ENCODE assay signal across 25 mouse cellular contexts in genomic region chr9:21454556-21454955, GRCm38 (mm10). TPM values are rescaled to one million over a fixed set of nuclear protein-coding genes. Genes with fewer than 3 reads are reported as not detected.
A peak's percentile ranks its signal among the peaks of the same experiment; 100 is the strongest.
DNase-seq lines count a peak whose midpoint lies in the region; ATAC-seq and TF ChIP-seq lines count a peak whose summit lies in the region.
"Had no signal": no experiment of that assay in that cellular context is flagged by ENCODE, and none has a peak within 500 bp of the region (broad histone marks: within the 10 kb centered on the region; RNA-seq: fewer than 3 reads in every experiment).

No protein-coding gene starts in this region.

- TF ChIP-seq POLR2A in kidney, adult 2 months (IDR thresholded peaks at IDR 0.05; ENCODE audit: low read depth, low read length), result no peak
- no peak for TF ChIP-seq POLR2A in lung, adult 2 months (IDR thresholded peaks at IDR 0.05; ENCODE audit: borderline replicate concordance, extremely low read depth, low read depth, low read length)

- no peak overlapping the region for H3K4me3 ChIP-seq in kidney, adult 2 months (ENCODE audit: insufficient read depth, low read depth, low read length)
- no peak overlapping the region for H3K4me3 ChIP-seq in kidney, embryonic 14.5 days (ENCODE audit: low read length)
- no peak overlapping the region for H3K4me3 ChIP-seq in lung, embryonic 16.5 days (ENCODE audit: low read length)
- H3K4me3 ChIP-seq in lung, adult 2 months (replicated peaks; ENCODE audit: extremely low read depth, low read depth, low read length), result no peak overlapping the region
- peak overlapping the region; percentile 35; the same call in 1 of the 2 replicates for H3K4me3 ChIP-seq in E14TG2a.4 (replicated peaks; ENCODE audit: low read length)
- H3K4me3 ChIP-seq in ES-E14 (ENCODE audit: insufficient read depth in 1 of 2, low read depth in 1 of 2, low read length in 2 of 2, poor library complexity in 1 of 2, severe bottlenecking in 1 of 2), result no peak overlapping the region
- H3K4me3 ChIP-seq: embryonic facial prominence, embryonic 10.5 days; heart, adult 2 months; heart, embryonic 13.5 days had no signal

- no peaks in the 10 kb centered on the region for H3K27me3 ChIP-seq in kidney, adult 2 months (replicated peaks; ENCODE audit: control insufficient read depth, insufficient read depth, low read length)
- H3K27me3 ChIP-seq in kidney, embryonic 14.5 days (ENCODE audit: control insufficient read depth, insufficient read depth, low read length), result no peaks in the 10 kb centered on the region
- H3K27me3 ChIP-seq in lung, embryonic 16.5 days (ENCODE audit: control insufficient read depth, insufficient read depth, low read depth, low read length), result no peaks in the 10 kb centered on the region
- no peaks in the 10 kb centered on the region for H3K27me3 ChIP-seq in E14TG2a.4 (ENCODE audit: insufficient read depth, low read length)
- H3K27me3 ChIP-seq: CH12.LX; heart, embryonic 13.5 days had no signal

- no peaks in the 10 kb centered on the region for H3K9me3 ChIP-seq in kidney, embryonic 14.5 days (ENCODE audit: control insufficient read depth, low read length)
- H3K9me3 ChIP-seq in lung, embryonic 16.5 days (ENCODE audit: control insufficient read depth, low read length), result no peaks in the 10 kb centered on the region
- no peaks in the 10 kb centered on the region for H3K9me3 ChIP-seq in E14TG2a.4 (ENCODE audit: low read length)
- no peaks in the 10 kb centered on the region for H3K9me3 ChIP-seq in ES-E14 (ENCODE audit: control insufficient read depth, insufficient read depth, low read depth, low read length)
- H3K9me3 ChIP-seq: embryonic facial prominence, embryonic 10.5 days; heart, embryonic 13.5 days had no signal

- WGBS in kidney, adult 2 months, result 58% methylated on average over 4 of the region's 4 CpGs
- WGBS in kidney, embryonic 14.5 days, result 77% methylated on average over 4 of the region's 4 CpGs
- WGBS in lung, embryonic 16.5 days, result 67% methylated on average over 4 of the region's 4 CpGs
- 36% methylated on average over 4 of the region's 4 CpGs for WGBS in lung, adult 2 months

- H3K4me1 ChIP-seq in kidney, adult 2 months (ENCODE audit: control insufficient read depth, insufficient read depth, low read length), result peaks cover 29% of the 10 kb centered on the region
- H3K4me1 ChIP-seq in kidney, embryonic 14.5 days (ENCODE audit: control insufficient read depth, insufficient read depth, low read length), result peaks cover 11% of the 10 kb centered on the region; the same call in 1 of the 2 replicates
- peaks cover 8% of the 10 kb centered on the region for H3K4me1 ChIP-seq in lung, embryonic 16.5 days (replicated peaks; ENCODE audit: control insufficient read depth, insufficient read depth, low read length)
- H3K4me1 ChIP-seq in lung, adult 2 months (ENCODE audit: control insufficient read depth, insufficient read depth, low read length), result peaks cover 45% of the 10 kb centered on the region
- H3K4me1 ChIP-seq in E14TG2a.4 (replicated peaks; ENCODE audit: low read depth, low read length) (peaks cover 96% of the 10 kb centered on the region), ES-E14 (ENCODE audit: control insufficient read depth in 2 of 2, insufficient read depth in 2 of 2, low read length in 2 of 2, poor library complexity in 1 of 2) (peaks cover 12 to 33% of the 10 kb centered on the region in 2 experiments; a peak in 3 of 4 replicates)

- TF ChIP-seq CTCF in kidney, adult 2 months (conservative IDR thresholded peaks at IDR 0.05; ENCODE audit: insufficient read depth, insufficient read length, low read depth, low read length), result no peak
- TF ChIP-seq CTCF in lung, adult 2 months (IDR thresholded peaks at IDR 0.05; ENCODE audit: insufficient read depth, low read length), result no peak
- no peak for TF ChIP-seq CTCF in E14TG2a.4 (conservative IDR thresholded peaks at IDR 0.05; ENCODE audit: low read length)

- no peak overlapping the region for H3K27ac ChIP-seq in kidney, adult 2 months (ENCODE audit: insufficient read depth, low read depth, low read length)
- no peak overlapping the region for H3K27ac ChIP-seq in kidney, embryonic 14.5 days (ENCODE audit: low read depth, low read length)
- 0 out of 2 replicates have a peak overlapping the region, but pooled peaks have one; percentile 8 for H3K27ac ChIP-seq in lung, embryonic 16.5 days (ENCODE audit: low read length)
- peak overlapping the region; percentile 95 for H3K27ac ChIP-seq in ES-E14 (ENCODE audit: insufficient read depth, low read depth, low read length, poor library complexity, severe bottlenecking)
- H3K27ac ChIP-seq: embryonic facial prominence, embryonic 10.5 days; heart, embryonic 13.5 days had no signal

- no peak overlapping the region for H3K4me2 ChIP-seq in kidney, embryonic 14.5 days (replicated peaks; ENCODE audit: low read depth, low read length)
- H3K4me2 ChIP-seq in lung, embryonic 16.5 days (ENCODE audit: low read depth, low read length), result no peak overlapping the region
- H3K4me2 ChIP-seq: heart, embryonic 13.5 days; liver, embryonic 11.5 days had no signal

- H3K36me3 ChIP-seq in kidney, adult 2 months (ENCODE audit: control insufficient read depth, insufficient read depth, low read length), result no peaks in the 10 kb centered on the region
- H3K36me3 ChIP-seq in kidney, embryonic 14.5 days (ENCODE audit: control insufficient read depth, insufficient read depth, low read length), result no peaks in the 10 kb centered on the region; the same call in 1 of the 2 replicates
- H3K36me3 ChIP-seq in lung, embryonic 16.5 days (ENCODE audit: control insufficient read depth, insufficient read depth, low read length), result 0 out of 2 replicates have a peak, but pooled peaks cover 3% of the 10 kb centered on the region
- peaks cover 27% of the 10 kb centered on the region for H3K36me3 ChIP-seq in E14TG2a.4 (ENCODE audit: insufficient read depth, low read length)
- H3K36me3 ChIP-seq in ES-E14 (ENCODE audit: control insufficient read depth, insufficient read depth, low read length, poor library complexity, severe bottlenecking), result no peaks in the 10 kb centered on the region

- H3K9ac ChIP-seq in kidney, embryonic 14.5 days (ENCODE audit: low read depth, low read length), result no peak overlapping the region
- no peak overlapping the region for H3K9ac ChIP-seq in lung, embryonic 16.5 days (ENCODE audit: low read length)
- no peak overlapping the region for H3K9ac ChIP-seq in ES-E14 (ENCODE audit: insufficient read depth, low read depth, low read length, poor library complexity, severe bottlenecking)
- H3K9ac ChIP-seq: liver, postnatal 0 days had no signal

- no peak for ATAC-seq in kidney, embryonic 14.5 days (ENCODE audit: low FRiP score, low TSS enrichment)
- ATAC-seq in lung, embryonic 16.5 days (ENCODE audit: low read depth), result no peak
- ATAC-seq: forebrain, embryonic 16.5 days; liver, postnatal 0 days had no signal

- in situ Hi-C loops in ES-E14 (cut with MboI; ENCODE audit: low sequenced_read_pairs in 2 of 2, unreplicated experiment in 2 of 2), result no loop called here

- peak; percentile 62 for DNase-seq in kidney, adult 2 months
- no peak for DNase-seq in lung, adult 2 months
- DNase-seq in ES-E14 (ENCODE audit: low read depth, low spot score), result no peak
- no peak for DNase-seq in retina, embryonic 14.5 days (ENCODE audit: low spot score)
- DNase-seq: adrenal gland, postnatal 25 days; B cell, adult 2 months; cerebellum, postnatal 10 days; gastrocnemius, postnatal 25 days; heart, adult 2 months; heart, postnatal 14 days; kidney, adult 11 months; layer of hippocampus, adult 9-11 months; liver, postnatal 0 days; midbrain, embryonic 14.5 days; right cerebral cortex, postnatal 14 days; spleen, adult 18-20 months; thymus, postnatal 25 days had no signal

TF ChIP-seq in ES-E14, 5 proteins besides CTCF, POLR2A, EP300 and RAD21:
- TF ChIP-seq ZNF384 (IDR thresholded peaks at IDR 0.05; ENCODE audit: low read depth, low read length) (no peak), ZC3H11A (IDR thresholded peaks at IDR 0.05; ENCODE audit: borderline replicate concordance, low read depth, low read length) (no peak), HCFC1 (IDR thresholded peaks at IDR 0.05; ENCODE audit: borderline replicate concordance, insufficient read depth, low read length) (no peak), MAFK (IDR thresholded peaks at IDR 0.05; ENCODE audit: insufficient read depth, low read depth, low read length) (no peak), CHD2 (IDR thresholded peaks at IDR 0.05; ENCODE audit: low read depth, low read length) (no peak)

RNA-seq across cellular contexts. Expression of gene Dnm2, which starts 29.8 kb away (rescaled TPM):
- polyA plus RNA-seq in kidney, adult 2 months (2012; rRNA removed), result 101 and 118 TPM in 2 replicates
- 47.8 and 66.1 TPM in 2 replicates for polyA plus RNA-seq in kidney, embryonic 14.5 days (2014; fragmentation: Nextera tagmentation; extraction: Ambion mirVana)
- 77.5 and 78.2 TPM in 2 replicates for polyA plus RNA-seq in lung, embryonic 16.5 days (2015; fragmentation: Nextera tagmentation; extraction: Ambion mirVana)
- polyA plus RNA-seq in lung, adult 2 months (2012; rRNA removed), result 174 and 207 TPM in 2 replicates
- total RNA-seq in ES-E14 (2012; rRNA removed), result 56.3 and 69.6 TPM in 2 replicates

RNA-seq across cellular contexts. Expression of gene Qtrt1, which starts 42.9 kb away (rescaled TPM):
- 23.7 and 25.2 TPM in 2 replicates for polyA plus RNA-seq in kidney, adult 2 months (2012; rRNA removed)
- 55.7 and 76.0 TPM in 2 replicates for polyA plus RNA-seq in kidney, embryonic 14.5 days (2014; fragmentation: Nextera tagmentation; extraction: Ambion mirVana)
- polyA plus RNA-seq in lung, embryonic 16.5 days (2015; fragmentation: Nextera tagmentation; extraction: Ambion mirVana), result 37.3 and 37.5 TPM in 2 replicates
- polyA plus RNA-seq in lung, adult 2 months (2012; rRNA removed), result 27.7 and 29.5 TPM in 2 replicates
- total RNA-seq in ES-E14 (2012; rRNA removed), result 62.7 and 100 TPM in 2 replicates

RNA-seq across cellular contexts. Expression of gene Tmed1, which starts 55.5 kb away (rescaled TPM):
- polyA plus RNA-seq in kidney, adult 2 months (2012; rRNA removed), result 47.7 and 50.5 TPM in 2 replicates
- 118 and 156 TPM in 2 replicates for polyA plus RNA-seq in kidney, embryonic 14.5 days (2014; fragmentation: Nextera tagmentation; extraction: Ambion mirVana)
- polyA plus RNA-seq in lung, embryonic 16.5 days (2015; fragmentation: Nextera tagmentation; extraction: Ambion mirVana), result 115 and 118 TPM in 2 replicates
- polyA plus RNA-seq in lung, adult 2 months (2012; rRNA removed), result 26.5 and 28.4 TPM in 2 replicates
- total RNA-seq in ES-E14 (2012; rRNA removed), result 133 and 191 TPM in 2 replicates

Comparison
In these comparisons a context has a peak if more than half of its experiments do, and no peak if none do; other contexts are left out.
1. H3K27ac ChIP-seq: peak in lung, embryonic 16.5 days (single experiment) and ES-E14 (single experiment); none in kidney, adult 2 months (single experiment) and kidney, embryonic 14.5 days (single experiment).